Mouse (Mus musculus) liver, embryonic 11.5 days (tissue): ENCODE data around the gene Hspa4. TPM values are rescaled to one million over a fixed set of nuclear protein-coding genes. Genes with fewer than 3 reads are reported as not detected.
"Not testable (repeated sequence)": the region's sequence is repeated elsewhere in the genome, so short reads cannot be mapped to it uniquely, and the experiment has no call there.

ENCODE experiments used
- ATAC-seq: fragments of 200-750 bp; cut with Nextera tagmentation; replicated peaks from 2 replicates; pipeline ENCODE4 v1.8.0; 2017; ENCODE audit warnings: moderate number of reproducible peaks, mild to moderate bottlenecking, moderate TSS enrichment, moderate library complexity; ENCODE audit not compliant: low FRiP score
- DNase-seq: peaks from one replicate; pipeline ENCODE4 v3.0.0-alpha.2; 2017; ENCODE audit warnings: low spot score
- H3K27ac ChIP-seq: fragments of 300-500 bp; sonication (generic); 2 replicates; pipeline ENCODE4 v1.5.1; 2014; ENCODE audit warnings: mild to moderate bottlenecking, low read depth, low read length, control low read depth
- H3K27me3 ChIP-seq: fragments of 300-500 bp; sonication (generic); replicated peaks from 2 replicates; pipeline ENCODE4 v1.6.1; 2014; ENCODE audit warnings: low read length, mixed read lengths; ENCODE audit not compliant: control insufficient read depth, insufficient read depth
- H3K36me3 ChIP-seq: fragments of 300-500 bp; sonication (generic); 2 replicates; pipeline ENCODE4 v1.6.1; 2014; ENCODE audit warnings: mild to moderate bottlenecking, low read length, moderate library complexity, mixed read lengths; ENCODE audit not compliant: control insufficient read depth, insufficient read depth
- H3K4me1 ChIP-seq: fragments of 300-500 bp; sonication (generic); replicated peaks from 2 replicates; pipeline ENCODE4 v1.6.1; 2014; ENCODE audit warnings: low read length, mixed read lengths; ENCODE audit not compliant: control insufficient read depth, insufficient read depth
- H3K4me2 ChIP-seq: fragments of 300-500 bp; sonication (generic); 2 replicates; pipeline ENCODE4 v1.6.1; 2014; ENCODE audit warnings: mild to moderate bottlenecking, control low read depth, moderate library complexity
- H3K4me3 ChIP-seq: fragments of 300-500 bp; sonication (generic); 2 replicates; pipeline ENCODE4 v1.5.1; 2014; ENCODE audit warnings: low read depth, low read length, control low read depth
- H3K9ac ChIP-seq: fragments of 300-500 bp; sonication (generic); 2 replicates; pipeline ENCODE4 v1.6.1; 2014; ENCODE audit warnings: low read depth, low read length, control low read depth
- H3K9me3 ChIP-seq: fragments of 300-500 bp; sonication (generic); 2 replicates; pipeline ENCODE4 v1.6.1; 2016; ENCODE audit warnings: low read length, inconsistent platforms, mixed read lengths; ENCODE audit not compliant: control insufficient read depth
- WGBS: fragments of 180-500 bp; shearing (Covaris S2); extraction: QIAGEN DNeasy Blood & Tissue Kit; methylation state at CpG from one replicate; pipeline ENCODE4 v1.1.7; 2014; 5-methylcytosine and 5-hydroxymethylcytosine counted together
- polyA plus RNA-seq: library from polyadenylated mRNA; unstranded; fragments of >200 nt; fragmentation: Nextera tagmentation; extraction: Ambion mirVana; gene quantifications from 2 replicates; pipeline ENCODE4 v1.2.1, GENCODE M21; 2014

The Hspa4 gene
- polyA plus RNA-seq, 1 experiment from 2014 or later = 154 TPM

GRCm38 (mm10) chr11:53304044-53304840 lies 4.0 kb upstream of the Hspa4 start:
- H3K27me3 ChIP-seq = no peaks in the 10 kb centered on the region
- ATAC-seq = no peak
- no peaks in the 10 kb centered on the region for H3K36me3 ChIP-seq
- no peak overlapping the region for H3K27ac ChIP-seq
- no peak for DNase-seq
- no peak overlapping the region for H3K9ac ChIP-seq
- H3K4me2 ChIP-seq = no peak overlapping the region
- H3K9me3 ChIP-seq = no peaks in the 10 kb centered on the region
- peaks cover 10% of the 10 kb centered on the region; the same call in 1 of the 2 replicates for H3K4me1 ChIP-seq
- H3K4me3 ChIP-seq = no peak overlapping the region
- 87% methylated on average over 14 of the region's 14 CpGs for WGBS

GRCm38 (mm10) chr11:53301167-53301515 lies 884 bp upstream of the Hspa4 start:
- Histone ChIP-seq H3K4me1 (peaks cover 24% of the 10 kb centered on the region), H3K4me3 (peak overlapping the region; percentile 100), H3K27me3 (no peaks in the 10 kb centered on the region), H3K4me2 (peak overlapping the region; percentile 96), H3K9ac (peak overlapping the region; percentile 100), H3K9me3 (no peaks in the 10 kb centered on the region), H3K27ac (peak overlapping the region; percentile 100), H3K36me3 (peaks cover 2% of the 10 kb centered on the region; the same call in 1 of the 2 replicates)
- WGBS = 51% methylated on average over 9 of the region's 9 CpGs
- ATAC-seq (no peak), DNase-seq (no peak)

GRCm38 (mm10) chr11:53299551-53300329 lies 517 bp downstream of the Hspa4 start:
- Histone ChIP-seq H3K36me3 (peaks cover 2% of the 10 kb centered on the region; the same call in 1 of the 2 replicates), H3K9ac (peak overlapping the region; percentile 100), H3K27me3 (no peaks in the 10 kb centered on the region), H3K4me1 (peaks cover 32% of the 10 kb centered on the region), H3K4me3 (peak overlapping the region; percentile 100), H3K27ac (peak overlapping the region; percentile 100), H3K4me2 (peak overlapping the region; percentile 96), H3K9me3 (no peaks in the 10 kb centered on the region)
- ATAC-seq (peak; percentile 60), DNase-seq (peak; percentile 72)
- under 1% methylated on average over 80 of the region's 80 CpGs for WGBS

- Histone ChIP-seq H3K4me2 (peak overlapping the region; percentile 96), H3K9me3 (no peaks in the 10 kb centered on the region), H3K27ac (no peak overlapping the region; the same call in 1 of the 2 replicates), H3K27me3 (no peaks in the 10 kb centered on the region), H3K9ac (peak overlapping the region; percentile 100), H3K36me3 (peaks cover 5% of the 10 kb centered on the region; the same call in 1 of the 2 replicates), H3K4me3 (peak overlapping the region; percentile 100), H3K4me1 (peaks cover 38% of the 10 kb centered on the region)
- ATAC-seq (no peak), DNase-seq (no peak)
- 81% methylated on average over 7 of the region's 7 CpGs for WGBS
Measured at GRCm38 (mm10) chr11:53297947-53298860, 2.1 kb downstream of the Hspa4 start.

- H3K9ac ChIP-seq = no peak overlapping the region
- H3K27ac ChIP-seq = no peak overlapping the region
- no peaks in the 10 kb centered on the region for H3K9me3 ChIP-seq
- no peaks in the 10 kb centered on the region for H3K27me3 ChIP-seq
- no peak for DNase-seq
- ATAC-seq = no peak
- 62% methylated on average over 4 of the region's 4 CpGs for WGBS
- H3K36me3 ChIP-seq = peaks cover 9% of the 10 kb centered on the region
- H3K4me2 ChIP-seq = peak overlapping the region; percentile 38
- H3K4me1 ChIP-seq = peaks cover 38% of the 10 kb centered on the region
- no peak overlapping the region for H3K4me3 ChIP-seq
Measured at GRCm38 (mm10) chr11:53296880-53297279, 3.4 kb downstream of the Hspa4 start.

GRCm38 (mm10) chr11:53294441-53294840 lies 5.8 kb downstream of the Hspa4 start:
- peaks cover 32% of the 10 kb centered on the region for H3K4me1 ChIP-seq
- H3K27ac ChIP-seq = no peak overlapping the region
- no peak overlapping the region for H3K4me3 ChIP-seq
- ATAC-seq (peak; percentile 66), DNase-seq (no peak)
- WGBS = 65% methylated on average over 5 of the region's 5 CpGs
- H3K9me3 ChIP-seq = no peaks in the 10 kb centered on the region
- no peak overlapping the region for H3K9ac ChIP-seq
- no peaks in the 10 kb centered on the region for H3K27me3 ChIP-seq
- peaks cover 20% of the 10 kb centered on the region for H3K36me3 ChIP-seq
- peak overlapping the region; percentile 21; the same call in 1 of the 2 replicates for H3K4me2 ChIP-seq

- Histone ChIP-seq H3K36me3 (peaks cover 47% of the 10 kb centered on the region), H3K27me3 (no peaks in the 10 kb centered on the region), H3K27ac (no peak overlapping the region), H3K9me3 (no peaks in the 10 kb centered on the region), H3K4me3 (no peak overlapping the region), H3K4me1 (peaks cover 13% of the 10 kb centered on the region), H3K9ac (no peak overlapping the region), H3K4me2 (no peak overlapping the region)
- no peak for DNase-seq
- ATAC-seq = no peak
- 93% methylated on average over 11 of the region's 11 CpGs for WGBS
Measured at GRCm38 (mm10) chr11:53290871-53291270, 9.4 kb downstream of the Hspa4 start.

- ATAC-seq, H3K27me3 ChIP-seq, H3K9ac ChIP-seq, H3K4me3 ChIP-seq, H3K4me2 ChIP-seq, H3K9me3 ChIP-seq, DNase-seq, H3K27ac ChIP-seq: not testable (repeated sequence)
- Histone ChIP-seq H3K36me3 (peaks cover 52% of the 10 kb centered on the region), H3K4me1 (peaks cover 11% of the 10 kb centered on the region)
- WGBS = 95% methylated on average over 2 of the region's 2 CpGs
Measured at GRCm38 (mm10) chr11:53290187-53290586, 10.1 kb downstream of the Hspa4 start.
